Mouse (Mus musculus) heart, adult 2 months (tissue): ENCODE data around the gene B3glct. TPM values are rescaled to one million over a fixed set of nuclear protein-coding genes. Genes with fewer than 3 reads are reported as not detected.

Source experiments
- DNase-seq, 2 experiments: peaks; one replicate each; pipeline ENCODE4 v3.0.0; 2021
- H3K27ac ChIP-seq: fragments of 200-600 bp; 2 replicates; pipeline ENCODE4 v1.8.1; 2022
- H3K27me3 ChIP-seq: fragments of 200-500 bp; 2 replicates; pipeline ENCODE4 v1.6.1; 2012; ENCODE audit warnings: mild to moderate bottlenecking, low read length, inconsistent platforms, mixed read lengths; ENCODE audit not compliant: control insufficient read depth, insufficient read depth
- H3K36me3 ChIP-seq: fragments of 200-500 bp; 2 replicates; pipeline ENCODE4 v1.6.1; 2012; ENCODE audit warnings: low read length, inconsistent platforms; ENCODE audit not compliant: control insufficient read depth, insufficient read depth
- H3K4me1 ChIP-seq: fragments of 200-500 bp; 2 replicates; pipeline ENCODE4 v1.6.1; 2011; ENCODE audit warnings: low read length; ENCODE audit not compliant: control insufficient read depth, insufficient read depth
- H3K4me3 ChIP-seq: fragments of 200-600 bp; 2 replicates; pipeline ENCODE4 v1.8.1; 2022
- H3K79me2 ChIP-seq: fragments of 200-500 bp; replicated peaks from 2 replicates; pipeline ENCODE4 v1.6.1; 2012; ENCODE audit warnings: mild to moderate bottlenecking, inconsistent platforms, low read length, moderate library complexity, mixed read lengths; ENCODE audit not compliant: control insufficient read depth, insufficient read depth
- H3K9ac ChIP-seq: fragments of 200-500 bp; 2 replicates; pipeline ENCODE4 v1.6.1; 2012; ENCODE audit warnings: low read depth, mild to moderate bottlenecking, control low read depth, inconsistent platforms, low read length, mixed read lengths
- CTCF ChIP-seq: fragments of 200-600 bp; IDR thresholded peaks from 2 replicates; pipeline ENCODE4 v1.8.1; 2022; ENCODE audit warnings: antibody characterized with exemption, mild to moderate bottlenecking, moderate library complexity
- EP300 ChIP-seq: fragments of 200-500 bp; IDR thresholded peaks from 2 replicates; pipeline ENCODE4 v1.6.1; 2011; ENCODE audit warnings: low read depth, low read length, control low read depth; ENCODE audit not compliant: insufficient read depth
- POLR2A ChIP-seq: fragments of 200-500 bp; IDR thresholded peaks from 2 replicates; pipeline ENCODE4 v1.6.1; 2011; ENCODE audit warnings: mild to moderate bottlenecking, low read depth, low read length, control low read depth; ENCODE audit not compliant: insufficient read depth
- WGBS: fragments of 180-500 bp; shearing (Covaris S2); methylation state at CpG from one replicate; pipeline ENCODE4 v1.1.7; 2018; 5-methylcytosine and 5-hydroxymethylcytosine counted together
- intact Hi-C: fragments of 180-260 bp; cut with DNase I; formaldehyde crosslinking; loops from one replicate; pipeline ENCODE4 v1.15.1; 2025
- polyA plus RNA-seq: library from polyadenylated mRNA; depleted of rRNA; stranded (reverse); fragments of >200 nt; gene quantifications from 2 replicates; pipeline ENCODE4 v1.2.3, GENCODE M21; 2012
- total RNA-seq, 2 experiments: library from RNA; stranded (reverse); gene quantifications; 2 replicates each; pipeline ENCODE4 v1.2.3; 2021

Gene B3glct
- total and polyA plus RNA-seq, 3 experiments = 4.6 to 6.4 (median 4.9) TPM

- intact Hi-C loops = no loop called here
- 47% methylated on average over 6 of the region's 6 CpGs for WGBS
- H3K27ac ChIP-seq = no peak overlapping the region
Measured at GRCm38 (mm10) chr5:149648895-149649406, 29.1 kb upstream of the B3glct start.

GRCm38 (mm10) chr5:149649499-149650178 is 28.4 kb upstream of the B3glct start:
- Histone ChIP-seq H3K36me3 (no peaks in the 10 kb centered on the region), H3K9ac (no peak overlapping the region), H3K79me2 (no peaks in the 10 kb centered on the region), H3K4me1 (no peaks in the 10 kb centered on the region), H3K4me3 (no peak overlapping the region), H3K27me3 (no peaks in the 10 kb centered on the region), H3K27ac (no peak overlapping the region)
- intact Hi-C loops = no loop called here
- 80% methylated on average over 14 of the region's 14 CpGs for WGBS
- TF ChIP-seq EP300 (no peak), POLR2A (no peak), CTCF (no peak)
- no peak for DNase-seq

More at GRCm38 (mm10) chr5:149648895-149649406, 29.1 kb upstream of the B3glct start:
- Histone ChIP-seq H3K36me3 (no peaks in the 10 kb centered on the region), H3K79me2 (no peaks in the 10 kb centered on the region), H3K4me3 (no peak overlapping the region), H3K4me1 (no peaks in the 10 kb centered on the region), H3K9ac (no peak overlapping the region), H3K27me3 (no peaks in the 10 kb centered on the region)
- TF ChIP-seq POLR2A (no peak), EP300 (no peak), CTCF (no peak)
- DNase-seq = no peak

DNA sequence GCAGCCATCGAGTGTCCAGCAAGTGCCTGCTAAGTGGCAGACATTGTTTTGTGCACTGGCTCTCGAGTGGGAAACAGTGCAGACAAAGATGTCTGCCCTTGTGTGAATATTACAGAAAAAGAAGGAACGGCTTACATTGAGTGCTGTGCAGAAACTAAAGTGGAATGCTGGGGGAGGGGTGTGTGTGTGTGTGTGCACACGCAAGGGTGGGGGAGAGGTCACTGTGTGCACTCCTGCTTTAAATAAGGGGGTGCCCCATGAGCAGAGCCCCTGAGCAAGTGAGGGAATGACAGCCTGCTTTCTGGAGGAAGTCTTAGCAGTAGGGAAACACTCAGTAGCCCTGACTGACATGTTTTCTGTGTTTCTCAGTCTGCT is 27.9 kb upstream of the B3glct start:
- no peak overlapping the region for H3K27ac ChIP-seq
- intact Hi-C loops = no loop called here
- no peaks in the 10 kb centered on the region for H3K79me2 ChIP-seq
- no peaks in the 10 kb centered on the region for H3K4me1 ChIP-seq
- H3K9ac ChIP-seq = no peak overlapping the region
- DNase-seq = no peak
- H3K36me3 ChIP-seq = no peaks in the 10 kb centered on the region
- H3K4me3 ChIP-seq = no peak overlapping the region
- TF ChIP-seq POLR2A (no peak), CTCF (no peak), EP300 (no peak)
- H3K27me3 ChIP-seq = no peaks in the 10 kb centered on the region
- WGBS = 54% methylated on average over 4 of the region's 4 CpGs

DNA sequence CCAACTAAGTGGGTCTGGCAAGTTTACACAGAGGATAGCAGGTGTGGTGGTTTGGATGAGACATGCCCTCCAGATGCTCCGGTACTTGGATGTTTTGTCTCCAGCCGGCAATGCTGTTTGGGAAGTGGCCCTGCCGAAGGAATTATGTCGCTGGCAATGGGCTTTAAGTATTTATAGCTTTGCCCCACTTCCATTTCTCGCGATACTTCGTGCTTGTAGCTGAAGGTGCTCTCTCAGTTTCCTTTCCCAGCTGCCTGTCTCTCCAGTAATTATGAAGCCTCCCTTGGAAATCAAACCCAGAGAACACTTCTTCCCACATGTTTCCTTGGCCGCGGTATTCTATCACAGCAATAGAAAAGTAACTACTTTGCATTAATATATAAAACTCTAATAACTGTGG is 22.4 kb upstream of the B3glct start:
- intact Hi-C loops = no loop called here
- 73% methylated on average over 9 of the region's 9 CpGs for WGBS
- no peaks in the 10 kb centered on the region for H3K4me1 ChIP-seq
- no peaks in the 10 kb centered on the region for H3K36me3 ChIP-seq
- no peak overlapping the region for H3K9ac ChIP-seq
- no peak overlapping the region for H3K4me3 ChIP-seq
- H3K79me2 ChIP-seq = no peaks in the 10 kb centered on the region
- H3K27me3 ChIP-seq = no peaks in the 10 kb centered on the region
- no peak overlapping the region for H3K27ac ChIP-seq
- DNase-seq = no peak
- TF ChIP-seq EP300 (no peak), CTCF (no peak), POLR2A (no peak)

GRCm38 (mm10) chr5:149658022-149658421 is 20.0 kb upstream of the B3glct start:
- Histone ChIP-seq H3K9ac (no peak overlapping the region), H3K36me3 (no peaks in the 10 kb centered on the region), H3K79me2 (no peaks in the 10 kb centered on the region), H3K4me3 (no peak overlapping the region), H3K27ac (no peak overlapping the region), H3K4me1 (no peaks in the 10 kb centered on the region), H3K27me3 (no peaks in the 10 kb centered on the region)
- DNase-seq = no peak
- no peak for TF ChIP-seq CTCF
- no peak for TF ChIP-seq POLR2A
- no peak for TF ChIP-seq EP300
- 59% methylated on average over 3 of the region's 3 CpGs for WGBS
- intact Hi-C loops = no loop called here

DNA sequence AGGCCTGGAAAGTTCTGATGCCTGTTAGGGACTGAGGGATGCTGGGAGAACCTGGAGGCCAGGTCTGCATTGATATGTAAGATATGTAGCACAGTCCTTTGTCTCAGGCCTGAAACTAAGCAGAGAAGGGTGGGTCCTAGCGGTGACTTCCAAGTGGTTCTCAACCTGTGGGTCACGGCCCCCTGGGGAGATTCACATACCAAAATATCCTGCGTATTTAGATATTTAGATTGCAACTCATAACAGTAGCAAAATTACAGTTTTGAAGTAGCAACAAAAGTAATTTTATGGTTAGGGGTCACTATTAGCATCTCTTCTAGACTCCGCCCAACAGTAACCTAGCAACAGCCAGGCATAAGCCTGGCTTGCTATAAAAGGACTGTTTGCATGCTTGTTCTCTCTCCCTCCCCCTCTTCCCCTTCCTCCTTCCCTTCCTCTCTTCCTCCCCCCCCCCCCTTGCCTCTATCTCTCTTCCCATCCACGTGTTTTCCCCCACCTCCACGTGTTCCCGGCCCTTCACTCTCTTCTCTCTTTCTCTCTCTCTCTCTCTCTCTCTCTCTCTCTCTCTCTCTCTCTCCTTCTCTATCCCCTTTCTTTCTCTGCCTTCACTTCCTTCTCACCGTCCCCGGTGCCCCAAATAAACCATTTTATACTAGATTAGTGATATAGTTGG is 19.2 kb upstream of the B3glct start:
- TF ChIP-seq POLR2A = no peak
- TF ChIP-seq EP300 = no peak
- H3K4me3 ChIP-seq = no peak overlapping the region
- no peaks in the 10 kb centered on the region for H3K4me1 ChIP-seq
- no peaks in the 10 kb centered on the region for H3K79me2 ChIP-seq
- H3K9ac ChIP-seq = no peak overlapping the region
- no peak overlapping the region for H3K27ac ChIP-seq
- H3K27me3 ChIP-seq = no peaks in the 10 kb centered on the region
- WGBS = 65% methylated on average over 9 of the region's 9 CpGs
- H3K36me3 ChIP-seq = no peaks in the 10 kb centered on the region
- no peak for DNase-seq
- intact Hi-C loops = no loop called here
